9 mouse cellular contexts compared by ENCODE assay signal in genomic region chr14:49525176-49525930, GRCm38 (mm10). TPM values are rescaled to one million over a fixed set of nuclear protein-coding genes. Genes with fewer than 3 reads are reported as not detected.
A peak's percentile ranks its signal among the peaks of the same experiment; 100 is the strongest.
DNase-seq lines count a peak whose midpoint lies in the region; ATAC-seq and TF ChIP-seq lines count a peak whose summit lies in the region.
"Had no signal": no experiment of that assay in that cellular context is flagged by ENCODE, and none has a peak within 500 bp of the region (broad histone marks: within the 10 kb centered on the region; RNA-seq: fewer than 3 reads in every experiment).

No protein-coding gene starts in this region.

- peaks cover 13% of the 10 kb centered on the region for H3K27me3 ChIP-seq in embryonic facial prominence, embryonic 14.5 days (replicated peaks; ENCODE audit: control insufficient read depth, insufficient read depth, low read length)
- peaks cover 10% of the 10 kb centered on the region for H3K27me3 ChIP-seq in heart, embryonic 16.5 days (ENCODE audit: control insufficient read depth, insufficient read depth, low read length)
- no peaks in the 10 kb centered on the region; the same call in 1 of the 2 replicates for H3K27me3 ChIP-seq in liver, embryonic 14.5 days (ENCODE audit: control insufficient read depth, insufficient read depth, low read length)
- H3K27me3 ChIP-seq in neural tube, embryonic 15.5 days (replicated peaks): no peaks in the 10 kb centered on the region; the same call in 1 of the 2 replicates
- H3K27me3 ChIP-seq: CH12.LX had no signal

- ATAC-seq in embryonic facial prominence, embryonic 14.5 days (ENCODE audit: low read depth): peak; percentile 78
- ATAC-seq in heart, embryonic 16.5 days (replicated peaks; ENCODE audit: extremely low read depth, insufficient read depth, low FRiP score): peak; percentile 77
- no peak for ATAC-seq in liver, embryonic 14.5 days (ENCODE audit: insufficient read depth)
- peak; percentile 90 for ATAC-seq in neural tube, embryonic 15.5 days (ENCODE audit: low FRiP score)

- no peak for TF ChIP-seq EP300 in liver, embryonic 14.5 days (IDR thresholded peaks at IDR 0.05; ENCODE audit: low read depth)

- H3K36me3 ChIP-seq in embryonic facial prominence, embryonic 14.5 days (ENCODE audit: control insufficient read depth, insufficient read depth, low read length): no peaks in the 10 kb centered on the region
- H3K36me3 ChIP-seq in heart, embryonic 16.5 days (ENCODE audit: control insufficient read depth, insufficient read depth): no peaks in the 10 kb centered on the region
- no peaks in the 10 kb centered on the region for H3K36me3 ChIP-seq in liver, embryonic 14.5 days (replicated peaks; ENCODE audit: control insufficient read depth, insufficient read depth, low read depth)
- H3K36me3 ChIP-seq in neural tube, embryonic 15.5 days: no peaks in the 10 kb centered on the region

- under 1% methylated on average over 34 of the region's 63 CpGs for WGBS in embryonic facial prominence, embryonic 14.5 days
- under 1% methylated on average over 63 of the region's 63 CpGs for WGBS in heart, embryonic 16.5 days
- WGBS in liver, embryonic 14.5 days (ENCODE audit: insufficient replicate concordance): 2% methylated on average over 58 of the region's 63 CpGs
- WGBS in neural tube, embryonic 15.5 days: under 1% methylated on average over 63 of the region's 63 CpGs

- H3K4me1 ChIP-seq in embryonic facial prominence, embryonic 14.5 days (ENCODE audit: control insufficient read depth, insufficient read depth, low read length): peaks cover 5% of the 10 kb centered on the region; the same call in 1 of the 2 replicates
- H3K4me1 ChIP-seq in heart, embryonic 16.5 days (ENCODE audit: control insufficient read depth, insufficient read depth, low read length): peaks cover 2% of the 10 kb centered on the region; the same call in 1 of the 2 replicates
- H3K4me1 ChIP-seq in liver, embryonic 14.5 days (replicated peaks; ENCODE audit: control insufficient read depth in 2 of 2, insufficient read depth in 2 of 2, low read length in 1 of 2): no peaks in the 10 kb centered on the region
- H3K4me1 ChIP-seq in neural tube, embryonic 15.5 days: peaks cover 4% of the 10 kb centered on the region

- H3K4me2 ChIP-seq in embryonic facial prominence, embryonic 14.5 days (ENCODE audit: low read depth, low read length): peak overlapping the region; percentile 60
- H3K4me2 ChIP-seq in heart, embryonic 16.5 days (ENCODE audit: low read depth, low read length): peak overlapping the region; percentile 78
- no peak overlapping the region for H3K4me2 ChIP-seq in liver, embryonic 14.5 days (ENCODE audit: low read depth)
- H3K4me2 ChIP-seq in neural tube, embryonic 15.5 days: peak overlapping the region; percentile 74

- H3K9me3 ChIP-seq in embryonic facial prominence, embryonic 14.5 days (ENCODE audit: control insufficient read depth, low read length): no peaks in the 10 kb centered on the region
- H3K9me3 ChIP-seq in heart, embryonic 16.5 days (replicated peaks; ENCODE audit: control insufficient read depth, low read length): no peaks in the 10 kb centered on the region
- no peaks in the 10 kb centered on the region for H3K9me3 ChIP-seq in liver, embryonic 14.5 days (ENCODE audit: control insufficient read depth, low read length)
- H3K9me3 ChIP-seq in neural tube, embryonic 15.5 days (replicated peaks): no peaks in the 10 kb centered on the region

- H3K4me3 ChIP-seq in embryonic facial prominence, embryonic 14.5 days (ENCODE audit: low read depth, low read length): peak overlapping the region; percentile 28
- H3K4me3 ChIP-seq in heart, embryonic 16.5 days (ENCODE audit: low read length): peak overlapping the region; percentile 44
- H3K4me3 ChIP-seq in liver, embryonic 14.5 days (ENCODE audit: insufficient read depth in 1 of 2, low read depth in 2 of 2, low read length in 2 of 2): no peak overlapping the region
- H3K4me3 ChIP-seq in neural tube, embryonic 15.5 days (replicated peaks): peak overlapping the region; percentile 56

- no peak overlapping the region for H3K9ac ChIP-seq in embryonic facial prominence, embryonic 14.5 days (ENCODE audit: low read depth, low read length)
- no peak overlapping the region for H3K9ac ChIP-seq in heart, embryonic 16.5 days (ENCODE audit: low read length)
- no peak overlapping the region for H3K9ac ChIP-seq in liver, embryonic 14.5 days (replicated peaks)
- peak overlapping the region; percentile 67 for H3K9ac ChIP-seq in neural tube, embryonic 15.5 days (replicated peaks)

- H3K27ac ChIP-seq in embryonic facial prominence, embryonic 14.5 days (replicated peaks; ENCODE audit: low read depth, low read length): no peak overlapping the region
- no peak overlapping the region for H3K27ac ChIP-seq in heart, embryonic 16.5 days (ENCODE audit: low read length)
- H3K27ac ChIP-seq in liver, embryonic 14.5 days: no peak overlapping the region
- peak overlapping the region; percentile 81 for H3K27ac ChIP-seq in neural tube, embryonic 15.5 days (replicated peaks)

- peak; percentile 28 to 70 for DNase-seq in spleen, postnatal 4 days (ENCODE audit: low spot score in 2 of 2)
- no peak for DNase-seq in spleen, adult 18-20 months
- DNase-seq in embryonic facial prominence, embryonic 14.5 days (ENCODE audit: low spot score): peak; percentile 90
- DNase-seq in kidney, postnatal 10 days: peak; percentile 89
- peak; percentile 7 to 26 (median 15) for DNase-seq in liver, embryonic 14.5 days (ENCODE audit: low read depth in 3 of 3, low spot score in 3 of 3)
- DNase-seq in urinary bladder, postnatal 25 days (ENCODE audit: low spot score): peak; percentile 48

- TF ChIP-seq CTCF in liver, embryonic 14.5 days (IDR thresholded peaks at IDR 0.05; ENCODE audit: low read depth): no peak

RNA-seq across cellular contexts. Expression of gene Slc35f4, which starts 0.5 kb away (rescaled TPM):
- 0.58 and 0.68 TPM in 2 replicates for polyA plus RNA-seq in embryonic facial prominence, embryonic 14.5 days (2014; fragmentation: Nextera tagmentation; extraction: Ambion mirVana)
- polyA plus RNA-seq in heart, embryonic 16.5 days (2015; fragmentation: Nextera tagmentation; extraction: Ambion mirVana): 0.07 and 0.16 TPM in 2 replicates
- not detected in 2 replicates for polyA plus RNA-seq in liver, embryonic 14.5 days (2012; rRNA removed)
- not detected in 2 replicates for polyA plus RNA-seq in liver, embryonic 14.5 days (2014; fragmentation: Nextera tagmentation; extraction: Ambion mirVana)
- polyA plus RNA-seq in neural tube, embryonic 15.5 days (2015; fragmentation: Nextera tagmentation; extraction: Ambion mirVana): 25.9 and 29.4 TPM in 2 replicates

Comparison
In these comparisons a context has a peak if more than half of its experiments do, and no peak if none do; other contexts are left out.
1. DNase-seq: peak in spleen, postnatal 4 days (2 of 2), embryonic facial prominence, embryonic 14.5 days (single experiment), kidney, postnatal 10 days (single experiment), liver, embryonic 14.5 days (3 of 3) and urinary bladder, postnatal 25 days (single experiment); none in spleen, adult 18-20 months (0 of 2).
2. H3K4me3 ChIP-seq: peak in embryonic facial prominence, embryonic 14.5 days (single experiment), heart, embryonic 16.5 days (single experiment) and neural tube, embryonic 15.5 days (single experiment); none in liver, embryonic 14.5 days (0 of 2).
3. RNA of gene Slc35f4, which starts 0.5 kb away (polyA plus RNA-seq): 25.9 to 29.4 TPM in neural tube, embryonic 15.5 days; 0.58 to 0.68 TPM in embryonic facial prominence, embryonic 14.5 days, 0.07 to 0.16 TPM in heart, embryonic 16.5 days and not detected in liver, embryonic 14.5 days; every median in the first group is over 10 times any median in the second.